Mouse (Mus musculus) kidney, embryonic 16.5 days (tissue): ENCODE measurements around the gene Amfr. TPM values are rescaled to one million over a fixed set of nuclear protein-coding genes. Genes with fewer than 3 reads are reported as not detected.

ENCODE experiments used
- microRNA-seq: library from miRNA; unstranded; fragments of <30 nt; microRNA quantifications from one replicate; pipeline ENCODE4, GENCODE M21; 2016
- polyA plus RNA-seq: library from polyadenylated mRNA; unstranded; fragments of >200 nt; fragmentation: Nextera tagmentation; extraction: Ambion mirVana; gene quantifications from 2 replicates; pipeline ENCODE4 v1.2.1, GENCODE M21; 2015

Amfr gene
- polyA plus RNA-seq, 1 experiment from 2014 or later, result 45.5 TPM

Small RNAs within 50 kb of the gene (microRNA-seq; reads per million reads assigned to microRNA genes)
- gene Gm24159, result not detected

Other genes starting within 250 kb of the Amfr start
- gene Gnao1, start 202.9 kb downstream of the Amfr start, polyA plus RNA-seq, result 2.8 and 3.3 TPM in 2 replicates
- 112 and 115 TPM in 2 replicates for gene Nudt21, start 24.2 kb upstream of the Amfr start, polyA plus RNA-seq
- gene Ogfod1, start 24.4 kb upstream of the Amfr start, polyA plus RNA-seq, result 11.3 and 12.7 TPM in 2 replicates
- 13.5 and 15.6 TPM in 2 replicates for gene Bbs2, start 86.1 kb upstream of the Amfr start, polyA plus RNA-seq
- gene Mt4, start 124.4 kb upstream of the Amfr start, polyA plus RNA-seq, result not detected in 2 replicates
- gene Mt3, start 139.8 kb upstream of the Amfr start, polyA plus RNA-seq, result 1.6 and 3.0 TPM in 2 replicates
- 143 and 167 TPM in 2 replicates for gene Mt2, start 159.8 kb upstream of the Amfr start, polyA plus RNA-seq
- gene Mt1, start 166.2 kb upstream of the Amfr start, polyA plus RNA-seq, result 543 and 568 TPM in 2 replicates
- 92.3 and 94.2 TPM in 2 replicates for gene Nup93, start 201.7 kb upstream of the Amfr start, polyA plus RNA-seq